Mouse (Mus musculus) liver, embryonic 15.5 days (tissue): ENCODE data around the gene Iqcf1. TPM values are rescaled to one million over a fixed set of nuclear protein-coding genes. Genes with fewer than 3 reads are reported as not detected.
A peak's percentile ranks its signal among the peaks of the same experiment; 100 is the strongest.

Experiments
- ATAC-seq: fragments of 200-750 bp; cut with Nextera tagmentation; 2 replicates; pipeline ENCODE4 v1.8.0; 2017; ENCODE audit warnings: moderate number of reproducible peaks, mild to moderate bottlenecking, moderate library complexity; ENCODE audit not compliant: insufficient read depth
- H3K27ac ChIP-seq: fragments of 300-500 bp; sonication (generic); replicated peaks from 2 replicates; pipeline ENCODE4 v1.5.1; 2015; ENCODE audit warnings: mild to moderate bottlenecking, inconsistent platforms
- H3K27me3 ChIP-seq: fragments of 300-500 bp; sonication (generic); 2 replicates; pipeline ENCODE4 v1.6.1; 2015; ENCODE audit warnings: mild to moderate bottlenecking, inconsistent platforms
- H3K36me3 ChIP-seq: fragments of 300-500 bp; sonication (generic); replicated peaks from 2 replicates; pipeline ENCODE4 v1.6.1; 2015; ENCODE audit warnings: moderate library complexity, mild to moderate bottlenecking, inconsistent platforms
- H3K4me1 ChIP-seq: fragments of 300-500 bp; sonication (generic); replicated peaks from 2 replicates; pipeline ENCODE4 v1.6.1; 2015; ENCODE audit warnings: inconsistent platforms
- H3K4me2 ChIP-seq: fragments of 300-500 bp; sonication (generic); 2 replicates; pipeline ENCODE4 v1.6.1; 2015; ENCODE audit warnings: moderate library complexity, mild to moderate bottlenecking, inconsistent platforms
- H3K4me3 ChIP-seq: fragments of 300-500 bp; sonication (generic); replicated peaks from 2 replicates; pipeline ENCODE4 v1.5.1; 2015; ENCODE audit warnings: mild to moderate bottlenecking, inconsistent platforms
- H3K9ac ChIP-seq: fragments of 300-500 bp; sonication (generic); 2 replicates; pipeline ENCODE4 v1.6.1; 2015; ENCODE audit warnings: moderate library complexity, mild to moderate bottlenecking, inconsistent platforms
- H3K9me3 ChIP-seq: fragments of 300-500 bp; sonication (generic); replicated peaks from 2 replicates; pipeline ENCODE4 v1.6.1; 2016; ENCODE audit warnings: inconsistent platforms
- WGBS: fragments of 180-500 bp; shearing (Covaris S2); methylation state at CpG from one replicate; pipeline ENCODE4 v1.1.7; 2015; ENCODE audit warnings: mixed read lengths; ENCODE audit not compliant: insufficient replicate concordance; 5-methylcytosine and 5-hydroxymethylcytosine counted together
- polyA plus RNA-seq: library from polyadenylated mRNA; unstranded; fragments of >200 nt; fragmentation: Nextera tagmentation; extraction: Ambion mirVana; gene quantifications from 2 replicates; pipeline ENCODE4 v1.2.1, GENCODE M21; 2015

Gene Iqcf1
- not detected in 2 replicates for polyA plus RNA-seq

DNA sequence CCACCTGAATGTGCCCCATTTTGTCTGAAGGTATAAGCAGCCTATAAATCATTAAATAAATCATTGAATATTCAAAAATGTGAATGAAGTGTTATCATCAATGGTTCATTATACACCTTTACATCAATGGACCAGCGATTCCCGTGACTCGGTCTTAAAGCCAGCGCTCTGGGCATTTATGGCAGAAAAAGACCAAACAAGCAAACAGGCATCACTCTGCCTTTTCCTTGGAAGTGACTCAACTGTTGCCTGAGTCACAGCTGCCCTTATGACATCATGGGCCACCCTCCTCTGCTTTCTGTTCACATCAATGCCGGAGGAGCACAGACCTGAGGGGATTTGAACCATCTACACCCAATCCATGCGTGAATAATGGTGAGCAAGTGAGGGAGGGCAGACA, at the start of gene Iqcf1:
TSS of gene Iqcf1 (plus strand) at position 301 of the 400 bp plus-strand sequence.
- H3K4me1 ChIP-seq: no peaks in the 10 kb centered on the region
- ATAC-seq: no peak
- H3K36me3 ChIP-seq: no peaks in the 10 kb centered on the region
- no peak within 1 kb of the TSS for H3K4me2 ChIP-seq
- H3K9ac ChIP-seq: no peak within 1 kb of the TSS
- 81% methylated on average over 6 of the region's 6 CpGs for WGBS
- no peaks in the 10 kb centered on the region for H3K9me3 ChIP-seq
- H3K27ac ChIP-seq: no peak within 1 kb of the TSS
- no peaks in the 10 kb centered on the region for H3K27me3 ChIP-seq
- no peak within 1 kb of the TSS for H3K4me3 ChIP-seq

DNA sequence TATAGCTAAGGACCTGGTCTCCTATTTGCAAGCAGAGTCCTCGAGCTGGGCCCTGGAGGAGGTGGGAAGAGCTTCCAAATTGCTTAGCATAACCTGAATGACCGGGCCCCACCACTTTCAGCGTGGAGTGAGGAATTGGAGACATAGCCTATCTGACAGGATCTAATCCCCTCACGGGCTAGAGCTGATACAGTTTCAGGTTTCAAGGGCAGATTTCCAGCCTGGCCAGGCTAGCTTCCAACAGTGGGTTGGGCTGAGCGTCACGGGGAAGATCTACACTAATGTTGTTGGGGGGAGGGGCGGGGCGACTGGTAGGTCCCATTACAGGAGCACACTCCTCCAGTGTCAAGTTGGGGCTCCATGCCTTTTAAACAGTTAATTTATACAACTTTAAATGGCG, 49.1 kb upstream of the Iqcf1 start:
- H3K4me3 ChIP-seq: no peak overlapping the region
- WGBS: 47% methylated on average over 9 of the region's 9 CpGs

GRCm38 (mm10) chr9:106451298-106451697, 48.5 kb upstream of the Iqcf1 start:
- peak overlapping the region; percentile 1; the same call in 1 of the 2 replicates for H3K4me2 ChIP-seq
- no peak for ATAC-seq
- no peaks in the 10 kb centered on the region for H3K9me3 ChIP-seq
- H3K27ac ChIP-seq: no peak overlapping the region
- no peak overlapping the region for H3K4me3 ChIP-seq
- WGBS: 69% methylated on average over 11 of the region's 11 CpGs
- peaks cover 52% of the 10 kb centered on the region for H3K27me3 ChIP-seq
- peaks cover 76% of the 10 kb centered on the region for H3K4me1 ChIP-seq
- H3K9ac ChIP-seq: no peak overlapping the region
- H3K36me3 ChIP-seq: no peaks in the 10 kb centered on the region; the same call in 1 of the 2 replicates

More for the DNA sequence above, 49.1 kb upstream of the Iqcf1 start:
- ATAC-seq: no peak
- H3K4me1 ChIP-seq: peaks cover 82% of the 10 kb centered on the region
- H3K27me3 ChIP-seq: peaks cover 51% of the 10 kb centered on the region
- H3K36me3 ChIP-seq: no peaks in the 10 kb centered on the region; the same call in 1 of the 2 replicates
- no peaks in the 10 kb centered on the region for H3K9me3 ChIP-seq
- 0 out of 2 replicates have a peak overlapping the region, but pooled peaks have one; percentile 16 for H3K27ac ChIP-seq
- peak overlapping the region; percentile 29 for H3K4me2 ChIP-seq
- no peak overlapping the region for H3K9ac ChIP-seq

GRCm38 (mm10) chr9:106451899-106452298, 47.9 kb upstream of the Iqcf1 start:
- Histone ChIP-seq H3K9ac (no peak overlapping the region), H3K27ac (no peak overlapping the region), H3K9me3 (no peaks in the 10 kb centered on the region), H3K36me3 (no peaks in the 10 kb centered on the region; the same call in 1 of the 2 replicates), H3K27me3 (peaks cover 52% of the 10 kb centered on the region), H3K4me3 (no peak overlapping the region), H3K4me2 (no peak overlapping the region), H3K4me1 (peaks cover 70% of the 10 kb centered on the region)
- 28% methylated on average over 2 of the region's 2 CpGs for WGBS
- no peak for ATAC-seq

DNA sequence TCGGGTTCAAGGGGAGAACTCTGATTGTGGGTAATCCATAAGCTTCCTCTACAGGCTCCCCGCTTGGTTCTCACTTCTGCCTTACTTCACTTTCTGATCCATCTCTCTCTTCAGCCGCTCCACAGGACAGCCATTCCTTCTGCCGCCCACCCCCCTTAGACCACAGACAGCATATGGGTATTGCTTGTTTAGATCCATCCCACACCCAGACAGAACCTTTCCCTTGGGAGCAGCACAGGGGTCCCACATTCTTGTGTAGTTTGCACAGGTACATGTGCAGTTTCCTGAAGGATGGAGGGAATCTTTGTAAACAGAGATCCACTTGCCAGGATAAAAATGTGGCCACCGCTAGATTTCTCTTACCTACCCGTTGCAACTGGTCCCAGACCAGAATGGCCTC, 47.4 kb upstream of the Iqcf1 start:
- Histone ChIP-seq H3K4me2 (peak overlapping the region; percentile 88), H3K27ac (no peak overlapping the region), H3K9ac (no peak overlapping the region), H3K36me3 (no peaks in the 10 kb centered on the region; the same call in 1 of the 2 replicates), H3K4me3 (peak overlapping the region; percentile 62; the same call in 1 of the 2 replicates), H3K9me3 (no peaks in the 10 kb centered on the region), H3K4me1 (peaks cover 65% of the 10 kb centered on the region), H3K27me3 (peaks cover 52% of the 10 kb centered on the region)
- ATAC-seq: no peak
- 53% methylated on average over 6 of the region's 6 CpGs for WGBS

DNA sequence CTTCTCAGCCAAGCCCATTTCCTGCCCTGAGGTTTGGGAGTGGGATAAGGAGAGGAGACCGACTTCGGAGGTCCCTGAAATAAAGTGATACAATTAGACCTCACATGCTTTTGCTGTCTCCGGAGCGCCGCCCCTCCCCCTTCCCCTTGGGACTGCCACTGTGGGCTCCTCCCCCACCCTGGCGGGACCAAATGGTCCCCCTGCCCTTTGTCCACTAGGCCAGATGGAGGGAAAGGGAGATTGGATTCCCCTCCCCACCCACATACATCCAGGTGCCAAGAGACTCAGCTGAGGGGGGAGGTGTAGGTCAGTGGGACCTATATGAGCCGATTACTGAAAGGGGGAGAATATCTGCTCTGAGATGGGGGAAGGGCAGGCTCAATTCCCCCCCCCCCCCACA, 46.9 kb upstream of the Iqcf1 start:
- no peaks in the 10 kb centered on the region; the same call in 1 of the 2 replicates for H3K36me3 ChIP-seq
- peak overlapping the region; percentile 62 for H3K4me3 ChIP-seq
- peak overlapping the region; percentile 88 for H3K4me2 ChIP-seq
- H3K27ac ChIP-seq: 0 out of 2 replicates have a peak overlapping the region, but pooled peaks have one; percentile 31
- peak overlapping the region; percentile 29; the same call in 1 of the 2 replicates for H3K9ac ChIP-seq
- 0 out of 2 replicates have a peak, but pooled peaks have one; percentile 4 for ATAC-seq
- no peaks in the 10 kb centered on the region for H3K9me3 ChIP-seq
- H3K27me3 ChIP-seq: peaks cover 52% of the 10 kb centered on the region
- WGBS: 15% methylated on average over 7 of the region's 7 CpGs
- H3K4me1 ChIP-seq: peaks cover 60% of the 10 kb centered on the region

- H3K27ac ChIP-seq: peak within 1 kb of the TSS; percentile 31; the same call in 1 of the 2 replicates
- no peaks in the 10 kb centered on the region; the same call in 1 of the 2 replicates for H3K36me3 ChIP-seq
- H3K4me3 ChIP-seq: peak within 1 kb of the TSS; percentile 62
- peaks cover 54% of the 10 kb centered on the region for H3K4me1 ChIP-seq
- peak within 1 kb of the TSS; percentile 52; the same call in 1 of the 2 replicates for H3K9ac ChIP-seq
- peak; percentile 63 for ATAC-seq
- peak within 1 kb of the TSS; percentile 88 for H3K4me2 ChIP-seq
- peaks cover 52% of the 10 kb centered on the region for H3K27me3 ChIP-seq
- no peaks in the 10 kb centered on the region for H3K9me3 ChIP-seq
- WGBS: under 1% methylated on average over 60 of the region's 74 CpGs
These were observed 46.3 kb upstream of the Iqcf1 start, which contains the start of gene Pcbp4 for GRCm38 (mm10) chr9:106453271-106454070. Pcbp4 (plus strand) TSS chr9:106453291.

- Histone ChIP-seq H3K27ac (0 out of 2 replicates have a peak overlapping the region, but pooled peaks have one; percentile 12), H3K4me2 (peak overlapping the region; percentile 88), H3K4me3 (peak overlapping the region; percentile 62), H3K36me3 (no peaks in the 10 kb centered on the region; the same call in 1 of the 2 replicates), H3K4me1 (peaks cover 50% of the 10 kb centered on the region), H3K9ac (peak overlapping the region; percentile 52; the same call in 1 of the 2 replicates), H3K27me3 (peaks cover 52% of the 10 kb centered on the region), H3K9me3 (no peaks in the 10 kb centered on the region)
- 8% methylated on average over 20 of the region's 20 CpGs for WGBS
- ATAC-seq: no peak
These were observed 45.6 kb upstream of the Iqcf1 start for GRCm38 (mm10) chr9:106454071-106454761.

DNA sequence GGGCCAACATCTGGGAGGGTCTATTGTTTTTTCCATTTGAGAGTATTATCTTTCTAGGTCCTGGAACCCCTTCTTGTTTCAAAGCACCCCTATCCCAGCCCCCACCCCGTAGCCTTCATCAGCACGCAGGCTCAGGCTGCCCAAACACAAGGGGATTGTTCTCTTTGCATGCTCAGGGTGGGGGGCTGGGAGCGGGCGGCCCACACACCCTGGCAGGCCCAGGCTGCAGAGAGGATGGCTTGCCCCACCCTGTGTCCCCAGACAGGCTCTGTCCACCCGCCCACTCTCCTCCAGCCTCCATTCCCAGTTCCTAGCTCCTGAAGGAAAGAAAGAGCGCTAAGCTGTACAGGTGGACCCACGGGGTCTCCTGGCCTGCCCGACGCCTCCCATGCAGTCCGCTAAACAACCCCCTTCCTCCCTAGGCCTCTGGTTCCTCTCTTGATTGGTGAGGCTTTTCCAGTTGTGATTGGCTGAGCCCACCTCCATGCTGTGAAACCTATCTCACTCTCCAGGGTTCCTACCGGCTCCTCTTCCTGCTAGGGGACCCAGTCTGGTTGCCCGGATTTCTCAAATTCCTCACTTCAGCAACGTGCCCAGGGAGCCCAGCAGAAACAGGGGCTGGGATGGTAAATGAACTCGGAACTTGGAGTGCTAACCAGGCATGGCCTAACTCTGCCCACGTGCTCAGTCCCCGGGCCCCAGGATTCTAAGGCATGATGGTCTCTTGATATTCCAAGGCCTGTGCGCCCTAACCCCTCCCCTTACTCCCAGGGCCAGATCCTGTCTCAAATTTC, 44.7 kb upstream of the Iqcf1 start:
- no peak overlapping the region for H3K9ac ChIP-seq

More for the DNA sequence above, 44.7 kb upstream of the Iqcf1 start:
- H3K27me3 ChIP-seq: peaks cover 52% of the 10 kb centered on the region
- H3K36me3 ChIP-seq: no peaks in the 10 kb centered on the region; the same call in 1 of the 2 replicates
- 16% methylated on average over 17 of the region's 17 CpGs for WGBS
- no peak overlapping the region for H3K27ac ChIP-seq
- H3K4me2 ChIP-seq: peak overlapping the region; percentile 88
- H3K9me3 ChIP-seq: no peaks in the 10 kb centered on the region
- peaks cover 46% of the 10 kb centered on the region for H3K4me1 ChIP-seq
- H3K4me3 ChIP-seq: peak overlapping the region; percentile 62
- no peak for ATAC-seq
